In the genomic region with DNA sequence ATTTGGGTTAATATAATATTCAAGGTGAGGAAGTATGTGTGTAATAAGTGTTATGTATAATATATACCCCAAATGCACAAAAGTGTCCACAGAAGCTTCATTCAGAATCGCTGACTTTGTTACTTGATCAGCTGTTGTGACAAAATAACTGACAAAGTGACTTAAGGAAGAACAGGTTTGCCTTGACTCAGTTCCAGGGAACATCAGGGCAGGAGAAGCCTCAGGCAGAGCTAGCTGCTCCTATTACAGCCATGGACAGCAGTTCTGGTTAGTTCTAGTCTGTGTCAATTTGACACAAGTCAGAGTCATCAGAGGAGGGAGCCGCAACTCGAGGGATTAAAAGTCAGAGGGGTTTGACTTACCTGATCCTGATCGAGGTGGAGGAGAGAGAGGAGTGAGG, we compare ENCODE assay signal across 18 mouse cellular contexts.
"Had no signal": no experiment of that assay in that cellular context is flagged by ENCODE, and none has a peak within 500 bp of the region (broad histone marks: within the 10 kb centered on the region; RNA-seq: fewer than 3 reads in every experiment).

No protein-coding gene starts in this region.

- ATAC-seq: midbrain, embryonic 16.5 days had no signal

- H3K4me1 ChIP-seq: midbrain, embryonic 10.5 days; midbrain, embryonic 12.5 days; neural tube, embryonic 13.5 days; neural tube, embryonic 15.5 days had no signal

- H3K36me3 ChIP-seq: midbrain, embryonic 10.5 days; midbrain, embryonic 12.5 days; neural tube, embryonic 13.5 days; neural tube, embryonic 15.5 days had no signal

- H3K27me3 ChIP-seq: midbrain, embryonic 12.5 days; neural tube, embryonic 13.5 days; neural tube, embryonic 15.5 days had no signal

- H3K9me3 ChIP-seq: midbrain, embryonic 10.5 days; midbrain, embryonic 12.5 days; neural tube, embryonic 13.5 days; neural tube, embryonic 15.5 days had no signal

- H3K4me3 ChIP-seq: midbrain, embryonic 10.5 days; midbrain, embryonic 12.5 days; myocyte; neural tube, embryonic 13.5 days; neural tube, embryonic 15.5 days had no signal

- H3K4me2 ChIP-seq: lung, embryonic 14.5 days; midbrain, embryonic 12.5 days; neural tube, embryonic 13.5 days; neural tube, embryonic 15.5 days had no signal

- H3K9ac ChIP-seq: lung, embryonic 14.5 days; midbrain, embryonic 12.5 days; neural tube, embryonic 13.5 days; neural tube, embryonic 15.5 days had no signal

- DNase-seq: lung, embryonic 14.5 days; lung, postnatal 10 days; lung, postnatal 4 days; midbrain, embryonic 14.5 days; retina, postnatal 1 day; right cerebral cortex, adult 18-20 months; right cerebral cortex, postnatal 25 days; right cerebral cortex, postnatal 4 days; spleen, adult 18-20 months; thymus, adult 18-20 months; thymus, postnatal 14 days; thymus, postnatal 36 days had no signal

- H3K27ac ChIP-seq: midbrain, embryonic 10.5 days; midbrain, embryonic 12.5 days; neural tube, embryonic 13.5 days; neural tube, embryonic 15.5 days had no signal
